Mouse (Mus musculus): ENCODE measurements around the gene Fmo2. TPM values are rescaled to one million over a fixed set of nuclear protein-coding genes. Genes with fewer than 3 reads are reported as not detected.
A peak's percentile ranks its signal among the peaks of the same experiment; 100 is the strongest.

Fmo2 gene
- polyA plus RNA-seq, 1 experiment, result 161 TPM

GRCm38 (mm10) chr1:162875091-162875490 is 23.4 kb downstream of the Fmo2 start:
- Histone ChIP-seq H3K36me3 (ENCODE audit: control insufficient read depth, insufficient read depth, low read length) (no peaks in the 10 kb centered on the region; the same call in 1 of the 2 replicates), H3K27ac (ENCODE audit: insufficient read depth, low read depth, low read length) (no peak overlapping the region), H3K4me1 (ENCODE audit: control insufficient read depth, insufficient read depth, low read length) (peaks cover 8% of the 10 kb centered on the region; the same call in 1 of the 2 replicates), H3K4me3 (ENCODE audit: insufficient read depth, low read depth, low read length) (no peak overlapping the region), H3K27me3 (replicated peaks; ENCODE audit: control insufficient read depth, insufficient read depth, low read length) (no peaks in the 10 kb centered on the region)
- no peak for DNase-seq
- WGBS, result 59% methylated on average over 3 of the region's 3 CpGs
- no peak for TF ChIP-seq CTCF (conservative IDR thresholded peaks at IDR 0.05; ENCODE audit: insufficient read depth, insufficient read length, low read depth, low read length)
- no peak for TF ChIP-seq POLR2A (IDR thresholded peaks at IDR 0.05; ENCODE audit: low read depth, low read length)

GRCm38 (mm10) chr1:162871701-162872311 is 26.7 kb downstream of the Fmo2 start:
- WGBS, result 10% methylated on average over 9 of the region's 9 CpGs
- DNase-seq, result peak; percentile 81

GRCm38 (mm10) chr1:162870978-162871377 is 27.5 kb downstream of the Fmo2 start:
- no peak overlapping the region for H3K4me3 ChIP-seq (ENCODE audit: insufficient read depth, low read depth, low read length)
- H3K27me3 ChIP-seq (replicated peaks; ENCODE audit: control insufficient read depth, insufficient read depth, low read length), result no peaks in the 10 kb centered on the region
- TF ChIP-seq CTCF (conservative IDR thresholded peaks at IDR 0.05; ENCODE audit: insufficient read depth, insufficient read length, low read depth, low read length), result no peak
- TF ChIP-seq POLR2A (IDR thresholded peaks at IDR 0.05; ENCODE audit: low read depth, low read length), result no peak
- no peak for DNase-seq
- peaks cover 10% of the 10 kb centered on the region; the same call in 1 of the 2 replicates for H3K4me1 ChIP-seq (ENCODE audit: control insufficient read depth, insufficient read depth, low read length)
- 75% methylated on average over 7 of the region's 7 CpGs for WGBS
- no peaks in the 10 kb centered on the region for H3K36me3 ChIP-seq (ENCODE audit: control insufficient read depth, insufficient read depth, low read length)
- no peak overlapping the region for H3K27ac ChIP-seq (ENCODE audit: insufficient read depth, low read depth, low read length)

More at GRCm38 (mm10) chr1:162871701-162872311, 26.7 kb downstream of the Fmo2 start:
- Histone ChIP-seq H3K27me3 (replicated peaks; ENCODE audit: control insufficient read depth, insufficient read depth, low read length) (no peaks in the 10 kb centered on the region), H3K27ac (ENCODE audit: insufficient read depth, low read depth, low read length) (peak overlapping the region; percentile 96), H3K4me3 (ENCODE audit: insufficient read depth, low read depth, low read length) (no peak overlapping the region), H3K36me3 (ENCODE audit: control insufficient read depth, insufficient read depth, low read length) (no peaks in the 10 kb centered on the region), H3K4me1 (ENCODE audit: control insufficient read depth, insufficient read depth, low read length) (peaks cover 10% of the 10 kb centered on the region; the same call in 1 of the 2 replicates)
- no peak for TF ChIP-seq POLR2A (IDR thresholded peaks at IDR 0.05; ENCODE audit: low read depth, low read length)
- TF ChIP-seq CTCF (conservative IDR thresholded peaks at IDR 0.05; ENCODE audit: insufficient read depth, insufficient read length, low read depth, low read length), result no peak

GRCm38 (mm10) chr1:162867396-162867795 is 31.1 kb downstream of the Fmo2 start:
- no peak for DNase-seq
- H3K36me3 ChIP-seq (ENCODE audit: control insufficient read depth, insufficient read depth, low read length), result no peaks in the 10 kb centered on the region
- H3K27ac ChIP-seq (ENCODE audit: insufficient read depth, low read depth, low read length), result no peak overlapping the region
- no peak overlapping the region for H3K4me3 ChIP-seq (ENCODE audit: insufficient read depth, low read depth, low read length)
- H3K27me3 ChIP-seq (replicated peaks; ENCODE audit: control insufficient read depth, insufficient read depth, low read length), result no peaks in the 10 kb centered on the region
- TF ChIP-seq CTCF (conservative IDR thresholded peaks at IDR 0.05; ENCODE audit: insufficient read depth, insufficient read length, low read depth, low read length) (no peak), POLR2A (IDR thresholded peaks at IDR 0.05; ENCODE audit: low read depth, low read length) (no peak)
- peaks cover 19% of the 10 kb centered on the region for H3K4me1 ChIP-seq (ENCODE audit: control insufficient read depth, insufficient read depth, low read length)
- 48% methylated on average over 4 of the region's 4 CpGs for WGBS

GRCm38 (mm10) chr1:162866280-162866681 is 32.2 kb downstream of the Fmo2 start, which contains the start of gene Fmo1:
Gene Fmo1, minus strand, starts transcription at chr1:162866610.
- DNase-seq, result peak; percentile 41
- TF ChIP-seq POLR2A (IDR thresholded peaks at IDR 0.05; ENCODE audit: low read depth, low read length), result no peak
- TF ChIP-seq CTCF (conservative IDR thresholded peaks at IDR 0.05; ENCODE audit: insufficient read depth, insufficient read length, low read depth, low read length), result no peak
- Histone ChIP-seq H3K27me3 (replicated peaks; ENCODE audit: control insufficient read depth, insufficient read depth, low read length) (no peaks in the 10 kb centered on the region), H3K4me3 (ENCODE audit: insufficient read depth, low read depth, low read length) (no peak within 1 kb of the TSS), H3K4me1 (ENCODE audit: control insufficient read depth, insufficient read depth, low read length) (peaks cover 15% of the 10 kb centered on the region), H3K36me3 (ENCODE audit: control insufficient read depth, insufficient read depth, low read length) (no peaks in the 10 kb centered on the region), H3K27ac (ENCODE audit: insufficient read depth, low read depth, low read length) (peak within 1 kb of the TSS; percentile 35; the same call in 1 of the 2 replicates)
- 32% methylated on average over 7 of the region's 7 CpGs for WGBS

- H3K27me3 ChIP-seq (replicated peaks; ENCODE audit: control insufficient read depth, insufficient read depth, low read length), result no peaks in the 10 kb centered on the region
- 44% methylated on average over 3 of the region's 3 CpGs for WGBS
- no peak for DNase-seq
- no peak overlapping the region for H3K4me3 ChIP-seq (ENCODE audit: insufficient read depth, low read depth, low read length)
- H3K36me3 ChIP-seq (ENCODE audit: control insufficient read depth, insufficient read depth, low read length), result no peaks in the 10 kb centered on the region
- no peak overlapping the region for H3K27ac ChIP-seq (ENCODE audit: insufficient read depth, low read depth, low read length)
- H3K4me1 ChIP-seq (ENCODE audit: control insufficient read depth, insufficient read depth, low read length), result peaks cover 15% of the 10 kb centered on the region
- no peak for TF ChIP-seq CTCF (conservative IDR thresholded peaks at IDR 0.05; ENCODE audit: insufficient read depth, insufficient read length, low read depth, low read length)
Observed at GRCm38 (mm10) chr1:162865493-162865830, 33.1 kb downstream of the Fmo2 start.

GRCm38 (mm10) chr1:162864816-162865492 is 33.6 kb downstream of the Fmo2 start:
- no peak overlapping the region for H3K4me3 ChIP-seq (ENCODE audit: insufficient read depth, low read depth, low read length)
- no peak for TF ChIP-seq CTCF (conservative IDR thresholded peaks at IDR 0.05; ENCODE audit: insufficient read depth, insufficient read length, low read depth, low read length)
- TF ChIP-seq POLR2A (IDR thresholded peaks at IDR 0.05; ENCODE audit: low read depth, low read length), result no peak
- H3K27me3 ChIP-seq (replicated peaks; ENCODE audit: control insufficient read depth, insufficient read depth, low read length), result no peaks in the 10 kb centered on the region
- H3K4me1 ChIP-seq (ENCODE audit: control insufficient read depth, insufficient read depth, low read length), result peaks cover 15% of the 10 kb centered on the region
- no peaks in the 10 kb centered on the region for H3K36me3 ChIP-seq (ENCODE audit: control insufficient read depth, insufficient read depth, low read length)
- WGBS, result 60% methylated on average over 8 of the region's 8 CpGs
- DNase-seq, result peak; percentile 54
- peak overlapping the region; percentile 87 for H3K27ac ChIP-seq (ENCODE audit: insufficient read depth, low read depth, low read length)
